Mouse (Mus musculus): ENCODE measurements around the gene Pde4d.

DNA sequence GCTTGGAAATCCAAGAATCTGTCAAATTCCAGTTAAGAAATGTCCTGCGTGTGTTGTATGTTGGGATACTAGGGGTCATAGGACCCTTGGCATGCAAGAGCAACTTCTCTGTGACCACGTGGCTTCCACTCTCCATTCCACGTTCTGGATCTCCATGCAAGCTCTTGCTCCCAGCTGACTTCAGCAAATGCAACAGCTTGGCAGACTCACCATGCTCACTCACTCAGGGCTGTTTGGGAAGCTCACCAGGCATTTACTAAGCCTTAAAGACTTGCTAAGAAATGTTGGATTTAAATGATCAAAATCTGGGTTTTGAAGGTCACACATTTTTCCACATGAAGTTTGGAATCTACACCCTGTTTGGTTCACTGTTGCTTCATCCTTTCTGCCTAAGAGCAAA lies 1552.3 kb downstream of the Pde4d start:
- TF ChIP-seq CTCF (IDR thresholded peaks at IDR 0.05; ENCODE audit: low read depth) (no peak), EP300 (optimal IDR thresholded peaks at IDR 0.05) (no peak)

All from stomach, postnatal 0 days (tissue).